Mouse (Mus musculus) erythroblast, embryonic 14.5 days (primary cell): Measurements from ENCODE around the gene Lsm12. TPM values are rescaled to one million over a fixed set of nuclear protein-coding genes. Genes with fewer than 3 reads are reported as not detected.

Experiments
- H3K27me3 ChIP-seq: 2 replicates; pipeline ENCODE4 v1.6.1; 2012; ENCODE audit warnings: inconsistent platforms; ENCODE audit not compliant: control insufficient read depth
- H3K36me3 ChIP-seq: 2 replicates; pipeline ENCODE4 v1.6.1; 2012; ENCODE audit warnings: mild to moderate bottlenecking, inconsistent platforms; ENCODE audit not compliant: control insufficient read depth
- H3K4me1 ChIP-seq: 2 replicates; pipeline ENCODE4 v1.6.1; 2012; ENCODE audit warnings: inconsistent platforms; ENCODE audit not compliant: control insufficient read depth
- H3K4me3 ChIP-seq: replicated peaks from 2 replicates; pipeline ENCODE3; 2012; ENCODE audit warnings: moderate library complexity, mild to moderate bottlenecking, inconsistent platforms
- H3K9me3 ChIP-seq: 2 replicates; pipeline ENCODE4 v1.6.1; 2012; ENCODE audit warnings: low read length, inconsistent platforms, mixed read lengths; ENCODE audit not compliant: control insufficient read depth
- GATA1 ChIP-seq: IDR thresholded peaks from 2 replicates; pipeline ENCODE4 v1.6.1; 2012; ENCODE audit warnings: low read length, inconsistent platforms, mixed read lengths
- TAL1 ChIP-seq: IDR thresholded peaks from 3 replicates; pipeline ENCODE4 v1.6.1; 2012; ENCODE audit warnings: low read length, inconsistent platforms, mixed read lengths
- polyA plus RNA-seq: library from polyadenylated mRNA; stranded (reverse); fragments of >175 nt; gene quantifications from 2 replicates; pipeline ENCODE4 v1.2.3, GENCODE M21; 2012

Lsm12 gene
- polyA plus RNA-seq, 1 experiment: 8.9 TPM

GRCm38 (mm10) chr11:102145471-102146001, 39.6 kb downstream of the Lsm12 start, which contains the start of gene Nags:
Gene Nags (plus strand): TSS chr11:102145513.
- peaks cover 26% of the 10 kb centered on the region for H3K4me1 ChIP-seq
- peak within 1 kb of the TSS; percentile 66 for H3K4me3 ChIP-seq
- H3K36me3 ChIP-seq: peaks cover 14% of the 10 kb centered on the region
- H3K27me3 ChIP-seq: peaks cover 64% of the 10 kb centered on the region
- no peaks in the 10 kb centered on the region; the same call in 1 of the 2 replicates for H3K9me3 ChIP-seq
- TF ChIP-seq TAL1 (no peak), GATA1 (no peak)

- H3K9me3 ChIP-seq: no peaks in the 10 kb centered on the region; the same call in 1 of the 2 replicates
- no peak for TF ChIP-seq TAL1
- TF ChIP-seq GATA1: no peak
- peak overlapping the region; percentile 66 for H3K4me3 ChIP-seq
- peaks cover 26% of the 10 kb centered on the region for H3K4me1 ChIP-seq
- H3K36me3 ChIP-seq: peaks cover 14% of the 10 kb centered on the region
- H3K27me3 ChIP-seq: peaks cover 64% of the 10 kb centered on the region
Observed at GRCm38 (mm10) chr11:102144957-102145470, 40.1 kb downstream of the Lsm12 start.

- Histone ChIP-seq H3K4me1 (peaks cover 31% of the 10 kb centered on the region), H3K36me3 (no peaks in the 10 kb centered on the region), H3K9me3 (no peaks in the 10 kb centered on the region; the same call in 1 of the 2 replicates), H3K4me3 (no peak overlapping the region), H3K27me3 (peaks cover 53% of the 10 kb centered on the region)
- TF ChIP-seq GATA1 (no peak), TAL1 (no peak)
Observed at GRCm38 (mm10) chr11:102142355-102142754, 42.7 kb downstream of the Lsm12 start.

GRCm38 (mm10) chr11:102140508-102140907, 44.6 kb downstream of the Lsm12 start:
- Histone ChIP-seq H3K27me3 (peaks cover 40% of the 10 kb centered on the region), H3K4me1 (peaks cover 13% of the 10 kb centered on the region), H3K4me3 (no peak overlapping the region), H3K36me3 (no peaks in the 10 kb centered on the region), H3K9me3 (no peaks in the 10 kb centered on the region; the same call in 1 of the 2 replicates)
- TF ChIP-seq GATA1: no peak
- no peak for TF ChIP-seq TAL1

GRCm38 (mm10) chr11:102138447-102138740, 46.7 kb downstream of the Lsm12 start:
- H3K9me3 ChIP-seq: no peaks in the 10 kb centered on the region
- TF ChIP-seq GATA1 (no peak), TAL1 (no peak)
- H3K4me1 ChIP-seq: peaks cover 5% of the 10 kb centered on the region
- H3K27me3 ChIP-seq: peaks cover 35% of the 10 kb centered on the region
- no peaks in the 10 kb centered on the region for H3K36me3 ChIP-seq
- H3K4me3 ChIP-seq: no peak overlapping the region

GRCm38 (mm10) chr11:102137625-102138446, 47.3 kb downstream of the Lsm12 start:
- no peaks in the 10 kb centered on the region for H3K9me3 ChIP-seq
- TF ChIP-seq TAL1 (no peak), GATA1 (no peak)
- no peak overlapping the region for H3K4me3 ChIP-seq
- H3K4me1 ChIP-seq: peaks cover 5% of the 10 kb centered on the region
- no peaks in the 10 kb centered on the region for H3K36me3 ChIP-seq
- peaks cover 35% of the 10 kb centered on the region for H3K27me3 ChIP-seq

- H3K4me3 ChIP-seq: no peak overlapping the region
- H3K9me3 ChIP-seq: no peaks in the 10 kb centered on the region
- peaks cover 32% of the 10 kb centered on the region for H3K27me3 ChIP-seq
- peaks cover 25% of the 10 kb centered on the region for H3K4me1 ChIP-seq
- H3K36me3 ChIP-seq: no peaks in the 10 kb centered on the region
- TF ChIP-seq GATA1 (no peak), TAL1 (no peak)
Observed at GRCm38 (mm10) chr11:102134516-102134915, 50.6 kb downstream of the Lsm12 start.

GRCm38 (mm10) chr11:102117386-102117785, 67.7 kb downstream of the Lsm12 start:
- Histone ChIP-seq H3K4me3 (no peak overlapping the region), H3K9me3 (peaks cover 5% of the 10 kb centered on the region), H3K27me3 (peaks cover 14% of the 10 kb centered on the region), H3K4me1 (peaks cover 30% of the 10 kb centered on the region), H3K36me3 (no peaks in the 10 kb centered on the region)
- no peak for TF ChIP-seq GATA1

- Histone ChIP-seq H3K4me1 (peaks cover 30% of the 10 kb centered on the region), H3K4me3 (no peak overlapping the region), H3K27me3 (peaks cover 21% of the 10 kb centered on the region), H3K9me3 (peaks cover 5% of the 10 kb centered on the region), H3K36me3 (no peaks in the 10 kb centered on the region)
- TF ChIP-seq TAL1 (no peak), GATA1 (no peak)
Observed at GRCm38 (mm10) chr11:102116241-102116640, 68.9 kb downstream of the Lsm12 start.

Other genes with a start within 250 kb of the Lsm12 start
- 0.02 TPM in 1 of 2 replicates, not detected in the other for gene Sost, start 218.3 kb downstream of the Lsm12 start, polyA plus RNA-seq
- not detected in 2 replicates for gene Cfap97d1, start 201.0 kb downstream of the Lsm12 start, polyA plus RNA-seq
- 0.02 and 0.03 TPM in 2 replicates for gene Dusp3, start 198.3 kb downstream of the Lsm12 start, polyA plus RNA-seq
- gene Mpp3, start 156.8 kb downstream of the Lsm12 start, polyA plus RNA-seq: 0.05 TPM in 1 of 2 replicates, not detected in the other
- gene Cd300lg, start 143.8 kb downstream of the Lsm12 start, polyA plus RNA-seq: not detected in 2 replicates
- gene Mpp2, start 96.8 kb downstream of the Lsm12 start, polyA plus RNA-seq: 21.2 and 24.5 TPM in 2 replicates
- gene Ppy, start 84.0 kb downstream of the Lsm12 start, polyA plus RNA-seq: not detected in 2 replicates
- gene Pyy, start 77.5 kb downstream of the Lsm12 start, polyA plus RNA-seq: not detected in 2 replicates
- gene Nags, start 39.8 kb downstream of the Lsm12 start, polyA plus RNA-seq: 0.14 and 0.16 TPM in 2 replicates
- 1.1 and 1.7 TPM in 2 replicates for gene Tmem101, start 28.9 kb downstream of the Lsm12 start, polyA plus RNA-seq
- gene G6pc3, start 4.3 kb upstream of the Lsm12 start, polyA plus RNA-seq: 0.30 and 0.50 TPM in 2 replicates
- 4.3 and 6.3 TPM in 2 replicates for gene Hdac5, start 44.9 kb upstream of the Lsm12 start, polyA plus RNA-seq
- gene BC030867, start 63.6 kb upstream of the Lsm12 start, polyA plus RNA-seq: 0.50 and 1.6 TPM in 2 replicates
- 0.01 and 0.02 TPM in 2 replicates for gene Asb16, start 83.4 kb upstream of the Lsm12 start, polyA plus RNA-seq
- 8.1 and 8.9 TPM in 2 replicates for gene Tmub2, start 99.6 kb upstream of the Lsm12 start, polyA plus RNA-seq
- gene Atxn7l3, start 111.3 kb upstream of the Lsm12 start, polyA plus RNA-seq: 4.5 and 6.0 TPM in 2 replicates
- gene Ubtf, start 134.4 kb upstream of the Lsm12 start, polyA plus RNA-seq: 10.3 and 12.3 TPM in 2 replicates
- gene Slc4a1, start 180.9 kb upstream of the Lsm12 start, polyA plus RNA-seq: 575 and 672 TPM in 2 replicates
- 1.8 and 2.1 TPM in 2 replicates for gene Rundc3a, start 208.1 kb upstream of the Lsm12 start, polyA plus RNA-seq
- 579 and 725 TPM in 2 replicates for gene Slc25a39, start 222.7 kb upstream of the Lsm12 start, polyA plus RNA-seq
- 1.8 and 2.6 TPM in 2 replicates for gene Grn, start 245.0 kb upstream of the Lsm12 start, polyA plus RNA-seq